Mouse (Mus musculus) lung, postnatal 0 days (tissue): ENCODE data around the gene Vmn1r4.

Experiments
- CTCF ChIP-seq: IDR thresholded peaks from 2 replicates; pipeline ENCODE4 v1.5.1; 2016; ENCODE audit warnings: antibody characterized with exemption, mild to moderate bottlenecking
- EP300 ChIP-seq: IDR thresholded peaks from 2 replicates; pipeline ENCODE4 v1.6.1; 2016; ENCODE audit warnings: antibody characterized with exemption, mild to moderate bottlenecking, control low read depth

DNA sequence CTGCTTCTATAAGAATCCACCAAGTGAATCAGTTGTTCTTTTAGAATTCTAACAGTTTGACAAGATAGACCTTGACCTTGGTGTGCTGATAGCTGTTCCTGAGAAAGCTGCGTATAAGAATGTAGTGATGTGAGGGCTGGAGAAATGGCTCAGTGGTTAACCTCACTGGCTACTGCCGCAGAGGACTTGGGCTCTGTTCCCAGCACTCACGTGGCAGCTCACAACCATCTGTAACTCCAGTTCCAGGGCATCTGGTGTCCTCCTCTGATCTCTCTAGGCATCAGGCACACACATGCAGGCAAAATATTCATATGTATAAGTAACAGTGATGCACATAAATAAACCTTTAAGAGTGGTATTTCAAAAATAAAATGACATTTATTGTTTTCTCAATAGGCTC lies 15.8 kb upstream of the Vmn1r4 start:
- TF ChIP-seq CTCF (no peak), EP300 (no peak)
